Mouse (Mus musculus) left cerebral cortex, postnatal 4 days (tissue): ENCODE data around the gene BC052040. TPM values are rescaled to one million over a fixed set of nuclear protein-coding genes. Genes with fewer than 3 reads are reported as not detected.

ENCODE experiments used
- DNase-seq: peaks from one replicate; pipeline ENCODE4 v3.0.0-alpha.2; 2022
- intact Hi-C: fragments of 180-260 bp; cut with DNase I; formaldehyde crosslinking; loops from one replicate; pipeline ENCODE4 v1.15.1; 2025
- total RNA-seq, 2 experiments: library from RNA; stranded (reverse); gene quantifications; 2 replicates each; pipeline ENCODE4 v1.2.3; 2021

The BC052040 gene
- total RNA-seq, result 10 to 100 TPM; 14.8 to 15.6 TPM

DNA sequence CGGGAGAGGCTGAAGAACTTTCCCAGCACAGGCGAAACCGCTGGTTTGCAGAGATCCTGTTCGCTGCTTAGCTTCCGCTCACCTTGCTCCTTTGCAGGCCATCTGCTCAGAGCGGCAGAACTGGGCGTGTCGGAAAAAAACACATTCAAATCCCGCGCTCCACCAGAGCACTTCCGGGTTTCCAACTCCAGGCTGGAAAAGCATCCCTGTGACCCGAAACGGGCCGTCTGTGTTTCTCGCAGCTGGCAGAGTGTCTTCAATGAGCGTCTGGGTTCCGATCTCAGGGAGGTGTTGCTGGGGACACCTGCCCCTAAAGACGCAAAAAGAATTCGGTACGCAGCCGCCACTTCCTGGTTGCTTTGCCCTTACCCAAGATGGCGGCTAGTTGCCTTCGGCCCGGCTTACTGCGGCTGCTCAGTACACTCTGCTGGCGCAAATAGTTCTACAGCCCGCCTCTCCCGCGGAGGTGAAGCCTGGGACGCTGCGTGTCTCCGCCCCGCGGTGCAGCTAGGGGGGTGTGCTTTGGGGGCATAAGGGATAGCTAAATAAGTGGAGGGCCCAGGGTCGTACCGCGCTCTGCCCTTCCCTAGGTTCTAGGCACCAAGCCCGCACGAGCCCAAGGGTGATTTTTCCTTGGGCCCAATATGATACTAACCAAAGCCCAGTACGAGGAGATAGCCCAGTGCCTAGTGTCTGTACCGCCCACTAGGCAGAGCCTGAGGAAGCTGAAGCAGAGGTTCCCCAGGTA, at the start of gene BC052040:
TSS of gene BC052040 (plus strand) at position 476 of the 748 bp plus-strand sequence.
- intact Hi-C loops, result no loop called here
- peak; percentile 86 for DNase-seq

DNA sequence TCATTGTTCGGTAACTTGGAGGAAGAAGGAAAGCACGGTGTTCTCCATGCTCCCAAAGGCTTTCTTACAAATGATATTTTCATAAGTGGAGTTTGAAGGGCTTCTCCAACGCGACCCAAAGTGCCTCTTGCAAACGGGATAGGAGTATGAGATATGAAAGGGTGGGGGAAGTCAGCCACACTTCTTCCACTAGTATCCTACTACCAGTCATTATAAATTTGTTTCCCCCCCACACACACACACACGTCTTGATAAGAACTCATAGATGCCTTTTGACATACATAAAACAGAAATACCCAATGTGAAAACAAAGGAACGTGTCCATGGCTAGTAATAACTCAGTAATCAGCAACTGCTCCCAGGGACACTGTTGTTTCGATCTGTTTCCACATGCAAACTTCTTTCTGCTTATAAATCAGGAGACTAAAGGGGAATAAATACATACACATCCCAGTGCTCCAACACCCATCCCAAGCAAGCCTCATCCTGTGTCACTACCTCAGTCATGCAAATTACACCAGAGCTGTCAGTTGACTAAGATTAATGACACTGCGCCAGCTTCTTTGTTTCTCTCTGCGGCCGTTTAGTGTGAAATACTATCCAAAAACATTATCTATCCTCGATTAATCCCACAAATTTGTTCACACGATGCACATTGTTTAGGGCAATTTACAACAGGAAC, 43.4 kb upstream of the BC052040 start:
- intact Hi-C loops, result no loop called here
- DNase-seq, result no peak

DNA sequence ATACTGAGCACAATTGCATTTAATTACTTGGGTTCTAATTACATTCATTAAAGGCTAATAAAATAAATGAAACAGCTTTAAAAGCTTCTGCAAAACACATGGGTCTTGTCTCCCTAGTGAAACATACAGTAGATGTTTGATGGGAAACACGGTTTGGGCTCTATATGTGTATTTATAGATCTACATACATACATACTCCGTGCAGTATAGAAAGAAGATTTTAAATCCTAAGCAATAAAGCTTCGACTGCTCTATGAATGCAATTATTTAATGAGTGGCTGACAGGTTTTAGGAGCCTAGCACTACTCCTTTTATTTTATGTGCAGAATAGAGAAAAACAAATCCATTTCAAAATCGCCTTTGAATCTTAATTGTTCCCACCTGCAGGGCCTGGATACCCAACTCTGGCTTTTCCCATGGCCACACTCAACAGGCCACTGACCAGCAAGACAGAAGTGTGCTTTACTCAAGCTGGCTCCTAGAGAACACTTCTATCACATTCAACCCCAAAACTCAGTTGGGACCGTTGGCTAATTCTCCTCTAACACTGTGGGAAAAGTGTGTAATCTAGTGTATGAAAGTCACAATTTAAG, 42.7 kb upstream of the BC052040 start:
- no peak for DNase-seq
- intact Hi-C loops, result no loop called here

DNA sequence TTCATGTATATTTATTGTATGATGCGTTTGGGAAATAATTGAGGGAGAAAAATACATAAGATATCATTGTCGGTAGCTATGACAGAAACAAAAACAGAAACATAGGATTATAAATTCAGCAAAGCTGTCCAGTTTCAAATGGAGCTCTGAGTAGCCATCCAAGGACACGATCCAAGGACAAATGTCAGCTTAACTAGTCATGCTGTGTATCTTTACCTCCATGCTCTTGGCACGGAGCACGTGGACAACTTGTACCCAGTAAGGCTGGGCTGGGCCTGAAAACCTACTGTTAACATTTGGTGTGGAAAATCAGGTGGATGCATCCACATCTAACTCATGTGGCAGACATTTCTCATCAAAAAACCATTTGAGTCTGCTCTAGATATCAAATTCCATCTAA, 41.8 kb upstream of the BC052040 start:
- intact Hi-C loops, result no loop called here
- no peak for DNase-seq

DNA sequence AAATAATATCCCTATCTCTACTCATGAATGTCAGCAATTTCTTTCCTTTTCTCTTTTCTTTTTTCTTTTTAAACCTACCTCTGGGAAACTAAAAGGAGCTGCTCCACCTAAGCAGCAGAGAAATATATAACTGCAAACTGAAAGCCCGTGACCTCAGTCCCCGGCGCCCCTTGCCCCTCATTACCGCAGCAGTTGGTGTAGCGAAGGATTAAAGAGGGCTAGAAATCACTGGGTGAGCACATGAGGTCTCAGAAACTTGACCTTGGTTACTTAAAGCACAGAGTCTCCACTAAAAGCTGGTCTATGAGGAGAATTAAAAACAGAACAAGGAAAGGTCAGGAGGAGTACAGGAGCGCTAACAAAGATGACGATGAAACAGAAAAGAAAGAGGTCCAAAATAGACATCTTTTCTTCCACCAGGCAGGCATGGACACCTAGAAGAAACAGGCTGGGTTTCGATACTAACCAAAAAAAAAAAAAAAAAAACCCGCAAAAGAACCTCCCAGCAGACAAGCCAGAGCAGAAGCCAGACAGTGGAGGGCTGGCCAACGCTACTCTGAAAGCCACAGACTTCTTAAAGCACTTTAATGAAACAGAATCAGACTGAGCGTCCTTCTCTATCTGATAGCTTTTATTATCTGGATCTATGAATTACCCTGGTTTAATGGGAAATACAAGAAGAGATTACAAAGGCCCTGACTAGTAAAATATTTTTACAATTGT, 39.0 kb upstream of the BC052040 start:
- intact Hi-C loops, result no loop called here
- DNase-seq, result no peak

DNA sequence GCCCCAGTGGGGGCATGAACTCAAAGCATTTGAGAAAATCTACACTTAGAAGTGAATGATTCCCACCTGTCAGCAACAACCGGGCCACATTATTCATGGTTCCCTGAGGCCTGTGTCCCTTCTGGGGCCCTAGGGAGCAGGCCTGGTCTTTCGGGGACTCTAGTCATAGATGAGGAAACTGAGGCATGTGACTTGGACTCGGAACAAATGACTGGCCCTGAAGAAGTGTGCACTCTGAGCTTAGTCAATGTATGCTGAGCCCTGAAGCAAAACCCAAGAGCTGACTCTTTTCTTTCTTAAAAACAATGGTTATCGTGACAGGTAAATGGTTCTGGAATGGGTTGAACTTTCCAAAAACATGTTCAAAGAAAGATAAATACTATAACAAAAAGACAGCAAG, 38.3 kb upstream of the BC052040 start:
- no peak for DNase-seq
- intact Hi-C loops, result no loop called here

DNA sequence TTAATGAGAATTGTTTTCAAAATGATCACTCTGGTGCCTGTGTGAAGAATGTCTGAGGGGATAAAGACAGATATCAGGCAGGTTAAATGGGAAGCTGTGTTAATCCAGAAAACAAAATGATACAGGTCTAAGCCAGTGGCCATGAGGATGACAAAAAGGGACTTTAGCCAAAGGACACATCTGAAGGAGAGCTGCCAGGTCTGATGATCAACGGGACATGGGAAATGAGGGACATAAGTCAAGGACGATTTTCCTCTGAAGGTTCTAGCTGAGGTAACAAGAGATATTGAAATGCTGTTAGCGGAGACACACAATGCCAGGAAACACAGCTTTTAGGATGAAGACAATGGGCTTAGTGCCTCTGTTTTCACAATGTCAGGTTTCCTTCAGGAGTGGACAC, 29.6 kb upstream of the BC052040 start:
- intact Hi-C loops, result no loop called here
- DNase-seq, result no peak

DNA sequence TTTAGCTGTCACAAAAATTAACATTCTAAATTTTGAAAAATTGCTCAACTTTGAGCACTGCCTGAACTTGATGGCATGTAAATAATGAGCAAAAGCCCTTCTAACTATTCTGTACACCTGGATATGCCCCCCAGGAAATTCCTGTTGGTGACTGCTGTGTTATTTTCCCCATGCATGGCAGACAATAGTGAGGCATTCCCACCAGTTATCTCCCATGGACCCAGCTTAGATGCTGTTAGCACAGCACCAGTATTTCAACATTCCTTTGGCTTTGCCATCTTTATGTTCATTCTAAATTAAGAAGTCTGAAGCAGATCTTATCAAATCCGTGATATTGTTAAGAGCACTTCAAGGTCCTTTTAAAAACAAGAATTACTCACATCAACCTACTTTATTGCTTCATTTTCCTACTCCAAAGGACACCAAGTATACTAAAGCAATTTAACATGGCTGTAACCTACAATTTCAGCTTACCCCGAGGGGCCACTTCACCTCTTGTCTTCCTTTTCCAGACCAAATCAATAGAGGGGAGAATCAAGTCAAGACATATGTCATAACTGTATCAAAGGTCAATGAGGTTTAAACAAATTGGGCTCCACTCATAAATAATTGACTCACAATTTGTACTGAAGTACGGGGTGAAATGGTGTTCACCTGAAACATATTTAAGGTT, 19.2 kb upstream of the BC052040 start:
- intact Hi-C loops, result no loop called here
- no peak for DNase-seq

DNA sequence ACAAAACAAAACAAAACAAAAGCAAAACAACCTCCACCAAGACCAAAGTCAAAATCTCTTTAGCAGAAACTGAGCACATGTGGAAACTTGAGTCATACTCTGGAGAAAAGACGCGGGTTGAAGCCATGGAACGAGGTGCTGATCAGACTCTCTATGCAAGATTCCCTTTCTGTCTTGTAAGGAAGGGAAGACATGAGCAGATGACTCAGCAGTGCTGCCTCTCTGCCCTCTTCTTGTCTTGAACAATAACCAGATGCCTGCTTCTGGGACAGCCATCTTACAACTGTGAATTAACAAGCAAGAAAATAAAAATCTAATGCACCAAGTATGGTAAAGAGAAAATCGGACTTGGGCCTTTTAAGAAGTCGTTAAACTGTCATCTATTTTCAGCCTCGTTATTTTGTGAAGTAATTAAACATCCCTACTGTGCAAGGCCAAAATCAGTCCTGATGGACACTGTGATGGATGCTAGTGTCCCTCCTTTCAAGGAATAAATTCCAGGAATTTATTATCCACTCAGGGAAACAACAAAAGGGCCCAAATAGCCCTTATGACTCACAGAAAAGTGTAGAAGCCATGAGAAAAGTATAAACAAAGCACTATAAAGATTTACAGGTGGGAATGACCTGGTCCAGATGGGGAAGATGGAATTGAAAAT, 18.0 kb upstream of the BC052040 start:
- intact Hi-C loops, result no loop called here
- no peak for DNase-seq

DNA sequence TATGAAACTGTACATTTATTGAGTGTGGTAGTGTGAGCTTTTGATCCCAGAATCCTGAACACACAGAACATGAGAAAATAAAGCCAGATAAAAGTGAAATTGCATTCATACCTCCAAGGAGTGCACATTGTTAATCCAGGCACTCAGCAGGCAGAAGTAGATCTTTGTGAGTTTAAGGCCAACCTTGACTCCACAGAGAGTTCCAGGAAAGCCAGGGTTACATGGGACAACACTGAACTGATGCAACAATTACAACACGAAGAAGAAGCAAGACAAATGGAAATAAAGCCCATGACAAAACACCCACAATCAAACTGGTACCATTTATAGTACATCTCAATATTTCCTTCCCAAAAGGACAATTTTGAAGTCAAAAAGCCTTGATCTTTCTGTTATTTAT, 9.5 kb upstream of the BC052040 start:
- DNase-seq, result no peak
- intact Hi-C loops, result no loop called here

DNA sequence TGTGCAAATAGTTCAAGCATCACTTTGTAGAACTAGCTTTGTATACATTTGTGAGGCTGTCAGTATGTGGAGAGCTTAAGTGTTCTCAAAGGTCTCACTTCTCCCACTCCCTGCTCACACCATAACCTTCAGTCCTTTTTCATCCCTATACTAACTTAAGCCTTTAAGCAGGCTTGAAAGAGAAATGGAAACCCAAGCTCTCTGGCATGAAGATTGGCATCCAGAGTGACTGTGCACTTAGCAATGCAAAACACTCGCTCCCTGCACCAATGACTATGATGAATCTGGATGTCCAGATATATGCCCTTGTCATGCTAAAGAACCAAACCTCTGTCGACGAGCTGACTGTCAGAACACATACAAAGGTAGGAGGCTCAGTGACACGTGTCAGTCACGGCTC, 6.7 kb upstream of the BC052040 start:
- intact Hi-C loops, result no loop called here
- DNase-seq, result no peak

DNA sequence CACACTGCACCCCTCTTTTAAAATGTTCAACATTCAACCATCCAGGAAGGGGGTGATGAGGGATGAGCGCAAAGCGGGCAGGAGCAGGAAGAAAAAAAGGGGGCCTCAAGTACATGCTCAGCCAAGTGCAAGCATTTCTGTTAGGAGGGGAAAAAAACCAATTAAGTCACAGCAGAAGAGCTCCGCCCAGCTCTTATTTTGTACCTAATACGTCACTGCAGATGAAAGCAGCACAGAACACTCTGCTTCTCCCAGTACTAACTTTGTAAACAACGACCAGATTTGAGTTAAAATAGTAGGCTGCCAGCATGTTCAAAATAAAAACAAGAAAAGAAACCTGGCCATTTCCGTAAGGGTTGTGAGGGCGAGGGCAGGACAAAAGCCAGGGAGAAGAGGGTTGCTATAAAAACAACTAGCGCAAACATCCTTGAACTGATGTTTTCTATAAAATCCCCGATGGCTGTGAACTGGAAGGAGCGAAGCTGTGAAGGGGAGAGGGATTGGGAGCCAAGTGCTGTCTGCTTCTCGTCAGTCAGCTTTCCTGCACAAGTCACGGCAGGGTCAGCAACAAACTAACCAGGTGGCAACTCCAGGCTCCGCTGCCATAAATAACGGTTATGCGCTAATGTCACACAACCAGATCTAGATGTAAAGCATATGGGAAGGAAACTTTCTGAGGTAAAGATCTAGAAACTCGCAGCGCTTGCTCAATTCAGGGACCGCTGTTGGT, 2.2 kb upstream of the BC052040 start:
- intact Hi-C loops, result no loop called here
- no peak for DNase-seq

DNA sequence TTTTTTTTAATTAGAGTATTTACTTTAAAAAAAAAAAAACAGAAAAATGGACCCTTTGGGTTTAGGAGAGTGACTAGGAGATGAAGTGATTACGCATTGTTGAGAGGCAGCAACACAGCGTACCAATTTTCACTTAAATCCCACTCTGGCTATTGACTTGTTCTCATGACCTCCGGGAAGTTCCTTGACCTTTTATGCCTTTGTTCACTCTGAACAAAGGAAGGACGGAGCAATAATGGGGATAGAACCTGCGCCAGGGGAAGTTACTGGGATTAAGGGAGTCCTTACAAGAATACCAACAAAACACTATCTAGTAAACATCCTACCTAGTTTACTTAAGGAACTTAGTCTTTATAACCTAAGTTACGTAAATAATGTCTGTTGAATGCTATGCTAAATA, 1.5 kb upstream of the BC052040 start:
- intact Hi-C loops, result no loop called here
- no peak for DNase-seq

DNA sequence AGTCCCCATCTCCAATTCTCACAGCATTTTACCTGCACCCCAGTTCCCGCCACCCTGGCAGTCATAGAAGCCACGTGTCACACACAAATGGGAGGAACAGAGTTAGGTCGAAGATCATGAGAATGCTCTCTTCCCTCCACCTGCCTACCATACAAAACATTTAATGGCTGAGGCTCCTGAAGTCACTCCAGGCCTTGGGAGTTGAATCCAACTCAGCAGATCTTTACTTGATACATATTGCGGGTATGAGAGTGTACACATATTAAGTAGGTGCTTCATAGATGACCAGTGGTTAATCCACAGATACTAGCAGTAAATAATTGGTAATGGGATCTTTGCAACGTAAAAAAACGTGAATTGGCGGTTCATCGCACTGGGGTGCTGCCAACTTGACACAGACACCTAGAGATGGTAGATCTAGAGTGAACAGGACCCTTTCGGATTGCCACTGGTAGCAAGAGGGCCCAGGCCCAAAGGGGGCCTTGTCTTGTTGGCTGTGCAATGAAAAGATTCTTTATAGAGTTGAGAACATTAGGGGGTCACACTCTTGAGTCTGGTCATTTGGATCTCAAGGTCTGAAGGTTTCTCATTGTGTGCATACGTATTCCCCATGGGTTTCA, 583 bp downstream of the BC052040 start:
- no peak for DNase-seq
- intact Hi-C loops, result no loop called here

DNA sequence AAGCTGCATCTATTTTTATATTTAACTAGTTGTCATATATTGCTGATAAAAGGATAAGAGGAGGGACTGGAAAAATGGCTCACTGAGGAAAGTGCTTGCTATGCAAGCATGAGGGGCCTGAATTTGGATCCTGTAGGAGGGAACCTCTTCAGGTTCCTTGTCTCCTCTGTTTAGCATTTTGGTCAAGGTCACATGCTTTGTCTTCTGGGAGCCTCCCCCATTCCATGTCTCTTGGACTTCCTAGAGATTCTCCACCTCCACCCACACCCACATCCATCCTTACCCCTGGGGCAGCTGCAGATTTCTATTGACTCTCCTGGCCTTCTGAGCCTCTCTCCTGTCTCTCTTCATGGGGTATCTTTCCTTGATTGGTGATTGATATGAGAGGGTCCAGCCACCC, 2.3 kb downstream of the BC052040 start:
- no peak for DNase-seq
- intact Hi-C loops, result no loop called here

DNA sequence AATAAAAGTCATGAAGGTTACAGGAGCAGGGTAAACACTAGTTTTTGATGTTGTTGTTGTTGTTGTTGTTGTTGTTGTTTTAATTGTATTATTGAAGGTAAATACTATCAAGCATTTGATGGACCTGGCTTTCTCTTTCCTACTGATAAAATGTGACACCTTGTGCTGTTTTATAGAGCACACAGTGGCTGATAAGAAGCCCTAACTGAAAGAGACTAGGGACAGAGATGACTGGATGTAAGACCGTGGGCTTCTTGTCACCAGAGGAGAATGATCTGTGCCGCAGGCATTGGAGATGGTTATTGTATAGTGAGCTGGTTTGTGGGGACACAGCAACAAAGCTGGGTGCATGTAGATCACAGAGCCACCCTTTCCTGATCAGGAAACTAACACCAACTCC, 9.1 kb downstream of the BC052040 start:
- no peak for DNase-seq
- intact Hi-C loops, result no loop called here

DNA sequence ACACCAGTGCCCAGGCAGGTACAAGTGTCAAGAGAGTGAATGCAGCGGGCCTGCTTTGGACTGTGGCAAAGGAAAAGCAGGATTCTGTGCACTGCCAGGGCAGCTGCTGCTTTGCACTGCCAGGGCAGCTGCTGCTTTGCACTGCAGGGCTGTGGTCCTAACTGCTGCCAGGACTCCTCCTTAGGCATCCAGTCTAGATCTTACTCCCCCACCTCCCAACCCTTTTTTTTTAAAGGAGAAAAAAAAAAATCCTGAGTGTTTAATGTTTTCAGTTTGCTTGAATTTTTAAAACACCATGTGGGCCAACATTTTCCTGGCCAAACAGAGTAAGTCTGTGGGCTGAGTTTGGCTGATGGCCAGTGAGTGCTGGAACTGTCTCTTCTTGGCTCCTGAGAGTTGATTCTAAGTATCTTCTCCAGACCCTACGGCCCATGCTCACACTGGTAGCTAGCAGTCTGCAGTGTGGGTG, 11.2 kb downstream of the BC052040 start:
- peak; percentile 73 for DNase-seq
- intact Hi-C loops, result no loop called here

DNA sequence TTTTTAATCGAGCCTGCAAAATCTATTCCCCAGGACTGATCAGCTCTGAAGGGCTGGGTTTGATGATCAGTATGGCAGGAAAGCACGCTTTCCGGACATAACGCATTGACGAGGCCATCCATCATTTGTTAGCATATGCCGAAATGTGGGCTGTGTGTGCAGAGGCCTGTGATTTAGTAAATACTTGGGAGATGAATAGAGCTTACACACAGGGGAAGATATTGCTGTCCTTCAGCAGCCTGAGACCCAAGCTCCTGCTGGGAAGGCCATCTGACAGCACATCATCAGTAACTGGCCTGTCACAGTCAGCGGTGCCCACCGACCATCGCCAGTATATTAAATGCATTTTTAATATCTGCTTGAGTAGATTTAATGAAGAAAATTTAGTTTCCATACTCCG, 15.5 kb downstream of the BC052040 start:
- DNase-seq, result peak; percentile 45
- intact Hi-C loops, result no loop called here

DNA sequence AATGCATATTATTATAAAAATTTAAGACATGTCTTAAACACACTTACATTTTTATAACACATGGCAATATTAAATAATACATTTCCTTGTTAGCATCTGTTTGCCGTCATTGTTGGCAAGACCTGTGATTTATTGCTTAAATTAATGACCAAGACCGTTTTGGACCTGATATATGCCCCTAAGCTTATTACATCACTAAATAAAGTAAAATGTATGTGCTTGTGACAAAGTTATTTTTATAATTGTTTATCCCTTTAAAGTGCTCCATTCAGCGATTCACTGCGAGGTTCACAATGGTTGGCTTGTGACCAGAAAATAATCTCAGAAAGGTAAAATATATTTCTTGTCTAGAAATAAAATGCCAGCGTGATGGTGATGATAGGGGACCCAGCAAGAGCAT, 16.8 kb downstream of the BC052040 start:
- intact Hi-C loops, result no loop called here
- no peak for DNase-seq
